Mouse (Mus musculus) forebrain, embryonic 16.5 days (tissue): ENCODE data around the gene Pdcd1lg2. TPM values are rescaled to one million over a fixed set of nuclear protein-coding genes. Genes with fewer than 3 reads are reported as not detected.

ENCODE experiments used
- ATAC-seq: fragments of 200-750 bp; cut with Nextera tagmentation; 2 replicates; pipeline ENCODE4 v1.8.0; 2017; ENCODE audit warnings: mild to moderate bottlenecking, moderate library complexity
- H3K27ac ChIP-seq: fragments of 300-500 bp; sonication (generic); 2 replicates; pipeline ENCODE4 v1.5.1; 2014; ENCODE audit warnings: low read length, control low read depth
- H3K27me3 ChIP-seq: fragments of 300-500 bp; sonication (generic); replicated peaks from 2 replicates; pipeline ENCODE4 v1.6.1; 2014; ENCODE audit warnings: low read length; ENCODE audit not compliant: control insufficient read depth, insufficient read depth
- H3K36me3 ChIP-seq: fragments of 300-500 bp; sonication (generic); 2 replicates; pipeline ENCODE4 v1.6.1; 2014; ENCODE audit not compliant: control insufficient read depth, insufficient read depth
- H3K4me1 ChIP-seq: fragments of 300-500 bp; sonication (generic); replicated peaks from 2 replicates; pipeline ENCODE4 v1.6.1; 2014; ENCODE audit warnings: low read length; ENCODE audit not compliant: control insufficient read depth, insufficient read depth
- H3K4me2 ChIP-seq: fragments of 300-500 bp; sonication (generic); 2 replicates; pipeline ENCODE4 v1.6.1; 2014; ENCODE audit warnings: mild to moderate bottlenecking, low read length, control low read depth
- H3K4me3 ChIP-seq: fragments of 300-500 bp; sonication (generic); replicated peaks from 2 replicates; pipeline ENCODE4 v1.5.1; 2014; ENCODE audit warnings: mild to moderate bottlenecking, low read length, control low read depth
- H3K9ac ChIP-seq: fragments of 300-500 bp; sonication (generic); replicated peaks from 2 replicates; pipeline ENCODE4 v1.6.1; 2014; ENCODE audit warnings: low read depth, low read length, control low read depth
- H3K9me3 ChIP-seq: fragments of 300-500 bp; sonication (generic); 2 replicates; pipeline ENCODE4 v1.6.1; 2016; ENCODE audit warnings: low read length; ENCODE audit not compliant: control insufficient read depth
- WGBS: fragments of 180-500 bp; shearing (Covaris S2); extraction: QIAGEN DNeasy Blood & Tissue Kit; methylation state at CpG from one replicate; pipeline ENCODE4 v1.1.7; 2014; 5-methylcytosine and 5-hydroxymethylcytosine counted together
- polyA plus RNA-seq: library from polyadenylated mRNA; unstranded; fragments of >200 nt; fragmentation: Nextera tagmentation; extraction: Ambion mirVana; gene quantifications from 2 replicates; pipeline ENCODE4 v1.2.1, GENCODE M21; 2015

Gene Pdcd1lg2
- polyA plus RNA-seq, 1 experiment from 2014 or later, result not detected

DNA sequence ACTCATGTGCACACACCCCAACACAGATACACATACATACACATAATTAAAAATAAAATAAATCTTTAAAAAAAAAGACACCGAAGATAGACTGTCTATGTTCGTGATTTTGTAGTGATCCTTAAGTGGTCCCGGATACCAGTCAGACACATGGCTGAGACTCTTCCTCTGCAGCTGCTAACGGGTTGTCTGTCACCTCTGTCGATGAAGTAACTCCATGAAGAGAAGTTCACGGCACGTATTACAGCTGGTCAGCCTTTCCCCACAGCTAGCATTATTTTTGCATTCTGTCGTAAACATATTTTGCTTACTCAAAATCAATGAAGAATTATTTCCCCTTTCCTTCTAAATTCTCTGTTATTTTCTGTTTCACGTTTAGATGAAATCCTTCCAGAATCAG lies 17.4 kb upstream of the Pdcd1lg2 start:
- no peaks in the 10 kb centered on the region for H3K27me3 ChIP-seq
- WGBS, result 90% methylated on average over 9 of the region's 9 CpGs
- no peak overlapping the region for H3K9ac ChIP-seq
- H3K4me3 ChIP-seq, result no peak overlapping the region
- no peaks in the 10 kb centered on the region for H3K4me1 ChIP-seq
- H3K27ac ChIP-seq, result no peak overlapping the region
- 0 out of 2 replicates have a peak, but pooled peaks cover 3% of the 10 kb centered on the region for H3K9me3 ChIP-seq
- no peak for ATAC-seq
- H3K36me3 ChIP-seq, result no peaks in the 10 kb centered on the region
- H3K4me2 ChIP-seq, result no peak overlapping the region

DNA sequence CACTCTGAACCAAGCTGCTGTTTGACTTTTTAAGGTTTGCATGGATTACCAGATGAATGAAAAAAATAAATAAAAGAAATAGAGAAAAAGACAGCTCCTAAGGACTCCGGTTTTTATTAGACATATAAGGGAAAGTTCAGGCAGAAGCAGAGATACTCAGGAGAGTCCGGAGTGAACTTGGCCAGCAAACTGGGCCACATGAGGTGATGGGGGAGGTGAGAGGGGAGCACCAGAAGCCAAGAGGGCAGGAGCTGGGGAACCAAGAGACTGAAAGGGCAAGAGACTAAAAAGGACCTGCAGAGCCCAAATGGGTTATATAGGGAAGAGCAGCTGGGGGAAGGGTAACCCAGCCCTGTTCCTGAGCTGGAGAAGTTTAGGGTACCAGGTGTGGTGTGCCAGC lies 16.0 kb upstream of the Pdcd1lg2 start:
- 0 out of 2 replicates have a peak, but pooled peaks cover 3% of the 10 kb centered on the region for H3K9me3 ChIP-seq
- H3K27me3 ChIP-seq, result no peaks in the 10 kb centered on the region
- ATAC-seq, result no peak
- no peak overlapping the region for H3K27ac ChIP-seq
- H3K4me3 ChIP-seq, result no peak overlapping the region
- H3K9ac ChIP-seq, result no peak overlapping the region
- no peaks in the 10 kb centered on the region for H3K4me1 ChIP-seq
- 97% methylated on average over 2 of the region's 2 CpGs for WGBS
- no peaks in the 10 kb centered on the region for H3K36me3 ChIP-seq
- no peak overlapping the region for H3K4me2 ChIP-seq

DNA sequence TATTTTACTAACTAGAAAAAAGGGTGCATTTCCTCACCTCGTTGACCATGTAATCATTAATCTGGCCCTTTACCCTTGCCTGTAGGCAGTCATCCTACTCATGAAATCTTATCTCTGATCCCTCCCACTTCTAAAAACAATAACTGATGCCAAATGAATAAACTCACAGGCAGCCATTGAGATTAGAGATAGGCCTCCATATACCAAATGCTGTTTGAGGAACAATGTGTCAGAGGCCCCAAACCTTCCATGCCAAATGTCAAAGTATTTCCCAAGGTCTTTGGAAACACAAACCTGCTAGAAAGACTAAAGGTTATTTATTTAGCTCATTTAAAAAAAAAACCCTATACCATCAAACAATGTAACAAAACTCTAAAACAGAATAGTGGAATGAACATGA lies 14.4 kb upstream of the Pdcd1lg2 start:
- Histone ChIP-seq H3K27ac (no peak overlapping the region), H3K36me3 (no peaks in the 10 kb centered on the region), H3K9me3 (0 out of 2 replicates have a peak, but pooled peaks cover 3% of the 10 kb centered on the region), H3K27me3 (no peaks in the 10 kb centered on the region), H3K4me3 (no peak overlapping the region), H3K4me1 (no peaks in the 10 kb centered on the region), H3K4me2 (no peak overlapping the region), H3K9ac (no peak overlapping the region)
- ATAC-seq, result no peak
- 72% methylated on average over 1 of the region's 1 CpGs for WGBS

DNA sequence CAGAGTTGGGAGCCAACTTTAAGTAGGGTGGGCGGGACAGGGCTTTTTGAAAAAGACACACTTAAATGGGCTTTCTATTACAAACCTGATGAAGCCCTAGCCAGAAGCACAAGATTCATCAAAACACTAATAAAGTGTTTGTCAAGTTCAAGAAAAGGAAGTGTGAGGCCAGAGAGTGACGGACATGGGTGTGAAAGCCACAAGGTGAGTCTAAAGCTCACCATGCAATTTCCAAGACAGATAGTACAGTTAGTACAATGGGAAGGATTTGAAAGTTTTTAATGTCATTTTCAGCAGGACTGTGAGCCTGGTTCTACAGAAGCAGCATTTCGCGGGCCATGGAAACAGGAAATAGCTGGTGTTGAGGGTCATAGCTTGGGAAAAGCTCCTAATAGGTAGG lies 10.9 kb upstream of the Pdcd1lg2 start:
- Histone ChIP-seq H3K9me3 (0 out of 2 replicates have a peak, but pooled peaks cover 3% of the 10 kb centered on the region), H3K27ac (no peak overlapping the region), H3K4me3 (no peak overlapping the region), H3K4me1 (no peaks in the 10 kb centered on the region), H3K36me3 (no peaks in the 10 kb centered on the region), H3K4me2 (no peak overlapping the region), H3K9ac (no peak overlapping the region), H3K27me3 (no peaks in the 10 kb centered on the region)
- 96% methylated on average over 4 of the region's 4 CpGs for WGBS
- ATAC-seq, result no peak

DNA sequence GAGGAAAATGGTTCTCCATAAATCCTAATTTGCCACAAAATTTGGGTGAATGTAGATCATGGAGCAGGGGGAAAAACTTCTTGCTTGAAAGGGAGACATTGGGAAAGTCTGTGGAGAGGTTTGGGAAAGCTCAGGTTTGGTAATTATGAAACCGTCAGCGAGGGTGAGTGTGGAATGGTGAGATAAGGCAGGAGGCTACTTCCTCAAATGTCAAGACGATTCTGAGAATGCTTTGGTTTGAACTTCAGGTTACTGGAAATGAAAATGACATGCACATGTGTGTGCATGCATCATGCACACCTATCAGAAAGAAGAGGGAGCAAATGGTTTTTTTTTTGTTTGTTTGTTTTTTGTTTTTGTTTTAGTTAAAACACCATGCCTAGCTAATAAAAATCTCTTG lies 10.3 kb upstream of the Pdcd1lg2 start:
- Histone ChIP-seq H3K4me2 (no peak overlapping the region), H3K9ac (no peak overlapping the region), H3K36me3 (no peaks in the 10 kb centered on the region), H3K27ac (no peak overlapping the region), H3K27me3 (no peaks in the 10 kb centered on the region), H3K4me3 (no peak overlapping the region), H3K4me1 (no peaks in the 10 kb centered on the region), H3K9me3 (0 out of 2 replicates have a peak, but pooled peaks cover 3% of the 10 kb centered on the region)
- ATAC-seq, result no peak
- WGBS, result 90% methylated on average over 3 of the region's 3 CpGs

DNA sequence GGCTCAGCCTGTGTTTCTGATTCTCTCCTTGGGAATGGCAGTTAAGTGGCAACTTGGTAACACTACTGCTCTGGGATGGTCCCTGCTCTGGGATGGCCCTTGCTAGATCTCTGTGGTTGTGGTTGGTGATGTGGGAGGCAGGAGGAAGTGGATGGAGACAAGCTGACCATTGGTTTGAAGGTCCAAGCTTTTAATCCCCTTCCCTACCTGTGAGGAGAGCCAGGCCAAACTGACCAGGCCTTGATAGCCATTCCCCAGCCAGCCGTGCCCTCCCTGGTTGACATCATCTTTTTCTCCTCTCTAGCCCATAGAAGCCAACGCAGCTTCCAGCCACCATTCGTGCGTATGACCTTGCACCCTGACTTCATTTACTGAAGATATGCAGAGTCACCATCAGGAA lies 8.1 kb upstream of the Pdcd1lg2 start:
- no peak overlapping the region for H3K4me3 ChIP-seq
- H3K9ac ChIP-seq, result no peak overlapping the region
- H3K27me3 ChIP-seq, result no peaks in the 10 kb centered on the region
- no peak overlapping the region for H3K27ac ChIP-seq
- no peaks in the 10 kb centered on the region for H3K4me1 ChIP-seq
- WGBS, result 93% methylated on average over 4 of the region's 4 CpGs
- no peak for ATAC-seq
- H3K4me2 ChIP-seq, result no peak overlapping the region
- 0 out of 2 replicates have a peak, but pooled peaks cover 3% of the 10 kb centered on the region for H3K9me3 ChIP-seq
- H3K36me3 ChIP-seq, result no peaks in the 10 kb centered on the region

DNA sequence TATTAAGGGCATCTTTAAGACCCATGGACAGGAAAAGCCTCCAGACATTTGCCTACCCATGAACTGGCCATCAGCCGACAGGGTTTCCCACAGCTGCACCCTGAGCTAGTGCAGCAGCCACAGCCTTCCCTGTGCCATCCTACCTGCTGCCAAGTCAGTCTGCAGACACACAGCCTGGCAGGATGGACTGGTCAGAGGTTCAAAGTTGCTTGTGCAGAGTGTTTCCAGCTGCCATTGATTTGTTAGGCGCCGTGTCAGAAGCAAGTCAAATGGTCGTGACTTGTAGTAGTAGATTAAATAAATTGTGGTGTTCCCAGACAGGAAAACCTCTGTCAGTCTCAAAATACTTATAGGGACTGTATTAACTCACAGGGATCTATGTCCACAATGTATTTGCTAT lies 7.5 kb upstream of the Pdcd1lg2 start:
- Histone ChIP-seq H3K9ac (no peak overlapping the region), H3K9me3 (0 out of 2 replicates have a peak, but pooled peaks cover under 1% of the 10 kb centered on the region), H3K4me1 (no peaks in the 10 kb centered on the region), H3K27me3 (no peaks in the 10 kb centered on the region), H3K27ac (no peak overlapping the region), H3K4me2 (no peak overlapping the region), H3K4me3 (no peak overlapping the region), H3K36me3 (no peaks in the 10 kb centered on the region)
- ATAC-seq, result no peak
- 90% methylated on average over 4 of the region's 4 CpGs for WGBS

DNA sequence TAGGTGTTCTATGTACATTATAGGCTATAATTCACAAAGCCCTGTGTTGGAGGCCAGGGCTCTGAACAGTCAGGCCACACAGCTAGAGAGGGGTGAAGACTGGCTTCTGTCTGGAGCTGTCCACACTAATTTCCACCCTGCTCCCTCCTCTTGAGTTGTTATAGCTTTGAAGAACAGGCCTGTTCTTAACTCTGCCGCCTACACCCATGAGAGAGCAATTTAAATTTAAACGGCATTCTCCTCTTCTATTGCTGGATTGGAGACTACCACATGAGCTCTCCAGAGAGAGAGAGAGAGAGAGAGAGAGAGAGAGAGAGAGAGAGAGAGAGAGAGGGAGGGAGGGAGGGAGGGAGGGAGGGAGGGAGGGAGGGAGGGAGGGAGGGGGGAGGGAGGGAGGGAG lies 5.3 kb upstream of the Pdcd1lg2 start:
- H3K4me3 ChIP-seq, result no peak overlapping the region
- WGBS, result 54% methylated on average over 2 of the region's 2 CpGs
- H3K9me3 ChIP-seq, result no peaks in the 10 kb centered on the region
- no peak for ATAC-seq
- H3K27me3 ChIP-seq, result no peaks in the 10 kb centered on the region
- H3K36me3 ChIP-seq, result no peaks in the 10 kb centered on the region
- no peak overlapping the region for H3K27ac ChIP-seq
- no peak overlapping the region for H3K9ac ChIP-seq
- no peak overlapping the region for H3K4me2 ChIP-seq
- H3K4me1 ChIP-seq, result no peaks in the 10 kb centered on the region

DNA sequence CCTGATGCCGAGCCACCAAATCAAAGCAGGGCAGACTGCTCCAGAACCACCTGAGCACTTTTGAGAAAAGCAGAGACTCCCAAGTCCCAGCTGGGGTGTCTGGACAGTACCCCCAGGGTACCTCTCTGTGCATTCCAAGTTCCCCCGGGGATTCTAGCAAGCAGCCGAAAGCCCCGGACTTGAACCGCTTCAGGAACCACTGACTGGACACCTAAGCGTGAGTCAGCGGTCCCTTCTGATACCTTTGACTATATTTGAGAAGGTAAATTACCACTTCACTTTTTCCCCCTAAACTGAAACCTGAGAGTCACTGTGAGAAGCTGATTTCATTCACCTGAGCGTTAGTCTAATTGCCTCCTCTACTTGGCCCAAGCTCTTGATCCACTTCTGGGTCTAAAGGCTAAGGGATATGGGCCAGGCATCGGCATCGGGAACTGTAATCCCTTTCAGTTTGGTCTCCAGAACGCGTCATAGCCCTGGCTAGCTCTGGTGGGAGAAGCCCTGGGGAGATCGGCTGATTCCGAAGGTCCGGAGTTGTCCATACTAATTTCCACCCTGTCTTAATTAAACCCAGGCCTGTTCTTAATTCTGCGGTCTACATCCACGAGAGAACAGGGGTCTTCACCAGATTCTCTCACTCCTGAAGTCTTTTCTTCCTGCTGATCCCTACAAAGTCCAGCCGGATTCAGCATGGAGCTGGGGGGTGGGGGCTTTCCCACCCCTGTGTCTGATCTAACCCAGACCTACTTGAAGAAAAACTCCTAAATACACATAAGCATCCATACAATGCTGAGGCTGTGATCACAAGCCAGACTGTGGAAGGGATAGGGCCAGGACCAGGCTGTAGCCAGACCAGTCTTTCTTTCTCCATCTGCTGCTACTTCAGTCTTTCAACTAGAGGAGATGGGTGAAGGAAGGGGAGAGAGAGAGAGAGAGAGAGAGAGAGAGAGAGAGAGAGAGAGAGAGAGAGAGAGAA lies 4.4 kb upstream of the Pdcd1lg2 start:
- Histone ChIP-seq H3K36me3 (no peaks in the 10 kb centered on the region), H3K27me3 (no peaks in the 10 kb centered on the region), H3K4me2 (no peak overlapping the region), H3K4me3 (no peak overlapping the region), H3K4me1 (no peaks in the 10 kb centered on the region), H3K27ac (no peak overlapping the region), H3K9ac (no peak overlapping the region), H3K9me3 (no peaks in the 10 kb centered on the region)
- WGBS, result 88% methylated on average over 18 of the region's 18 CpGs
- no peak for ATAC-seq
